Mouse (Mus musculus) brown adipose tissue, adult 24 weeks (tissue): ENCODE data around the gene Mab21l3. TPM values are rescaled to one million over a fixed set of nuclear protein-coding genes. Genes with fewer than 3 reads are reported as not detected.

Source experiments
- H3K27ac ChIP-seq: fragments of 200-500 bp; replicated peaks from 2 replicates; pipeline ENCODE4 v1.5.1; 2012; ENCODE audit warnings: low read depth, mild to moderate bottlenecking, low read length
- H3K4me1 ChIP-seq: fragments of 200-500 bp; 2 replicates; pipeline ENCODE4 v1.6.1; 2012; ENCODE audit warnings: low read length, mixed read lengths; ENCODE audit not compliant: control insufficient read depth, insufficient read depth, insufficient read length
- H3K4me3 ChIP-seq: fragments of 200-500 bp; 2 replicates; pipeline ENCODE4 v1.5.1; 2012; ENCODE audit warnings: low read depth, mild to moderate bottlenecking, low read length, moderate library complexity; ENCODE audit not compliant: insufficient read depth
- polyA plus RNA-seq: library from polyadenylated mRNA; stranded (reverse); fragments of >200 nt; gene quantifications from 2 replicates; pipeline ENCODE4 v1.2.4, GENCODE M21; 2012; ENCODE audit not compliant: missing spikeins, insufficient read depth, insufficient read length

Mab21l3 gene
- polyA plus RNA-seq = not detected in 2 replicates

DNA sequence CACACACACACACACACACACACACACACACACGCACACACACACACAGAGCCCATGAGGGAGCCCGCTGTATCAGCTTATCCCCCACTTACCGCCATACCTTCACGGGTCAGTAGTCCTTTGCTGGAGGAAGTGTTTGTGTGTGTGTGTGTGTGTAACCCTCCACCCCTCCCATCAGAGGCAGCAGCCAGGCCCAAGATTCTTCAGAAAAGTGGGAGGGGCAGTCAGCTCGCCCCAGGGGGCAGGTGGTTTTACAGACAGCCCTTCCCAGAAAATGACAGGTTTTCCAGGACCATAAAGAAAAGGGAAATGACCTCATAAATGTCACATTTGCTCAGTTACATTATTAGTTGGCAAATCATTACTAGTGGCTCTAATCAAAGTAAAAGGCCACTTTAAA, at the start of gene Mab21l3:
Gene Mab21l3, minus strand, starts transcription at position 144 of the 400 bp plus-strand sequence.
- H3K4me3 ChIP-seq = no peak within 1 kb of the TSS
- H3K4me1 ChIP-seq = no peaks in the 10 kb centered on the region
- H3K27ac ChIP-seq = no peak within 1 kb of the TSS

DNA sequence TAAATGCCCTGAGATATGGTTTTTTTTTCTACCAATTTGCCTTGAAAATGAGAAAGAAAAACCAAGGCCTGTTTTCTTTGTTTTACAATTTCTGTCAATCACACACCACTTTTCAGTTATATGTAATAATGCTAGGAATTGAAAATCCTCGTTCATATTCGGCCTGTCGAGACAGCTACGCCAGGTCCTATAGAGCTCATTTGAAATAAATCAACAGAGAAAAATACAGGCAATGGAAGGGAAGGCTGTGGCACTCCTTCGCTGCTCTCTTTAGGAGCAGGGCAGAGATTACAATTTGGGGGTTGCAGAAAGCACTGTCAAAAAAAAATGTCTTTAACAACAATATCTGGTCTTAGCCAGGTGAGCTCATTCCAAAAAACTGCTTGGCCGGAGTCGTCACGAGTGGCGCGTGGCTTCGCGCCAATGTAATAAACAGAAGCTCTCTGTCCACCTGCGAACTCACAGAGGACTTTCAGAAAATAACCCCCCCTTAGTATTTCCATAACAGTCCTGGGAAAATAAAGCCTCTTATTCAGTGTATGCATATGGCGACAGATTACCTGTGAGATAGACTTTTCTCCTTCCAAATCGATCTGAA, 48.7 kb upstream of the Mab21l3 start:
- no peaks in the 10 kb centered on the region; the same call in 1 of the 2 replicates for H3K4me1 ChIP-seq
- H3K4me3 ChIP-seq = no peak overlapping the region
- H3K27ac ChIP-seq = no peak overlapping the region

DNA sequence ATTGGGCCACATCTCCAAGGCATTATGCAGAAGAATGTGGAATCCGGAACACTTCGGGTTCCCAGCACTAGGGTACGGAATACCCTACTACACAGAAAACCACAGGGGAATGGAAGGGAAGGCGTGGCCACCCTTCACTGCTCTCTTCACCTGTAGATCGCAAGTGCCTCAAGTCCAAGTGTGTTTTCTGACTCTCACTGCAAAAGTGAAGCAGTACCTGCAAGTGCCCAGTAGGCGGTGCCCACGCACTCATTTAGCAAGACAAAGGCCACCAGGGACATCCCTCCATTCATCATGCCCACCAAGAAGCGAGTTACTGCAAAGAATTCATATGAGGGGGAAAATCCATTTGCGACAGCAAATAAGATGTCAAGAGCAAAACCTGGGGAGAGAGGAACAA, 48.1 kb upstream of the Mab21l3 start:
- Histone ChIP-seq H3K27ac (no peak overlapping the region), H3K4me3 (no peak overlapping the region), H3K4me1 (no peaks in the 10 kb centered on the region)

DNA sequence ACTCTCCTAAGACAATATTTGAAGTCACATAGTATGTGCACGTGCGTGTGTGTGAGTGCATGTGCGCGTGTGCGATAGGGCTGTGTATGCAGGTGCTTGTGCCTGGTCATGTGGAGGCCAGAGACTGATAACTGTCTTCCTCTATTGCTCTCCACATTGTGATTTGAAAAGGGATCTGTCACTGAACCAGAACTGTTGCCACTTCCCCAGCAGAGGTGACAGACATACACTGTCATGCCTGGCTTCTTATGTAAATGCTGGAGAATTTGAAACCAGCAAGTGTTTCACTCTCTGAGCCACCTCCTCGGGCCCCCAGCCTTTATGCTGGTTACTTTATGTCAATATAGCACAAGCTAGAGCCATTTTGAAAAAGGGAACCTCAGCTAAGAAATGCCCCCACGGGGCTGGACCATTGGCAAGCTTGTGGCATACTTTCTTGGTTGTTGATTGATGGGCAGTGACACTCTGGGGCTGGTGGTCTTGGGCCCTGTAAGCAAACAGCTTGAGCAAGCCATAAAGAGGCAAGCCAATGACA, 46.7 kb upstream of the Mab21l3 start:
- no peak overlapping the region for H3K4me3 ChIP-seq

DNA sequence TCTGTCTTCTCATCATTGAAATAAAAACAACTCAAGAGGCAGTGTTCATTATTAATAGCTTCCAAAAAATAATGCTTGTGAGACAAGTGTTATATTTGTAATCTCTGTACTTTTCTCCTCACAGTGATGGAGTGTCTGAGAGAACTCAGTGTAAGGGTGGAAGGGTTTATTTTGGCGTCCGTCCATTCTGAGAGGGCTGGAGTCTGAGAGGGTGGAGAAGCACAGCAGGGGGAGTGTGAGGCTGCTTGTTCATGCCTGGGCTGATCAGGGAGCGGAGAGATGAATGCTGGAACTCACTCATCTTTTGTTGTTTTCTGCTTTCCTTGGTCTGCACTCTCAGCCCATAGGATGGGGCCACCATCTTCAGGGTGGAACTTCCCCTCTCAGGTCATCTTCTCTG, 36.8 kb upstream of the Mab21l3 start:
- Histone ChIP-seq H3K4me3 (no peak overlapping the region), H3K4me1 (no peaks in the 10 kb centered on the region), H3K27ac (no peak overlapping the region)

More for the DNA sequence above, 46.7 kb upstream of the Mab21l3 start:
- Histone ChIP-seq H3K27ac (no peak overlapping the region), H3K4me1 (no peaks in the 10 kb centered on the region)

- Histone ChIP-seq H3K4me3 (no peak overlapping the region), H3K27ac (no peak overlapping the region), H3K4me1 (no peaks in the 10 kb centered on the region)
Observed at GRCm38 (mm10) chr3:101885041-101885440, 36.3 kb upstream of the Mab21l3 start.

GRCm38 (mm10) chr3:101883902-101884301, 35.1 kb upstream of the Mab21l3 start:
- no peak overlapping the region for H3K4me3 ChIP-seq
- no peaks in the 10 kb centered on the region for H3K4me1 ChIP-seq
- H3K27ac ChIP-seq = no peak overlapping the region

- Histone ChIP-seq H3K27ac (no peak overlapping the region), H3K4me1 (no peaks in the 10 kb centered on the region)
Observed at GRCm38 (mm10) chr3:101881721-101882120, 33.0 kb upstream of the Mab21l3 start.

GRCm38 (mm10) chr3:101880818-101881217, 32.1 kb upstream of the Mab21l3 start:
- Histone ChIP-seq H3K4me3 (no peak overlapping the region), H3K27ac (no peak overlapping the region), H3K4me1 (no peaks in the 10 kb centered on the region)

More at GRCm38 (mm10) chr3:101881721-101882120, 33.0 kb upstream of the Mab21l3 start:
- no peak overlapping the region for H3K4me3 ChIP-seq

GRCm38 (mm10) chr3:101878136-101878535, 29.4 kb upstream of the Mab21l3 start:
- no peaks in the 10 kb centered on the region for H3K4me1 ChIP-seq

GRCm38 (mm10) chr3:101876459-101877285, 27.9 kb upstream of the Mab21l3 start:
- peak overlapping the region; percentile 42; the same call in 1 of the 2 replicates for H3K27ac ChIP-seq
- no peak overlapping the region for H3K4me3 ChIP-seq
- no peaks in the 10 kb centered on the region for H3K4me1 ChIP-seq

More at GRCm38 (mm10) chr3:101878136-101878535, 29.4 kb upstream of the Mab21l3 start:
- H3K4me3 ChIP-seq = no peak overlapping the region
- H3K27ac ChIP-seq = no peak overlapping the region

GRCm38 (mm10) chr3:101875258-101875920, 26.6 kb upstream of the Mab21l3 start:
- H3K4me3 ChIP-seq = no peak overlapping the region
- H3K4me1 ChIP-seq = no peaks in the 10 kb centered on the region
- peak overlapping the region; percentile 61; the same call in 1 of the 2 replicates for H3K27ac ChIP-seq

DNA sequence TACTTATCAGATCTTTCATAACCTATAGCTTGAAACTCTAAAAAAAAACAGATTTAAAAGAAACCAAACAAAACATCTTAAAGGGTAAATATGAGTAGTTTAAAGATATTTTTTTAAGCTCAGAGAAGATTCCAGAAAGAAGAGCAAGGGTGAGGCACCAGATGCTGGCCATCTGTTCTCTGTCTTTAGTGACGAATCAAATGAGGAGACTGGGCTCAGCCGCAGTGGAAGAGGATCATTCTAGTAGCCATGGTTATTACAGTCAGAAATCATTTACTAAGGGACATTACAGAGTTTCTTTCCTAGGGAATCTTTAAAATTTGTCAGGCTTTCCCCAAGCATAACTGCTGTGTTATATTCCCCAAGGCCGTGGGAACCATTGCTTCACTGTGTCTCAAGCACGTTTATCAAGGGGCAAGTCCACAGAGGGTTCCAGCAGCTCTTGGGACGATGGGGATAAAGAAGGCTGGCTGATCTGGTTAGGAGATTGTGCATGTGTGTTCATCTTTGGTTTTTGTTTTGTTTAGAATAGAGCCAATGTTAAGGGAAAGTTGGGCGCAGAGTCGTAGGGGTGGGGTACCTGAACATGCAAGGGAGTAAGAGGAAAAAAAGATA, 24.4 kb upstream of the Mab21l3 start:
- Histone ChIP-seq H3K4me1 (no peaks in the 10 kb centered on the region), H3K27ac (no peak overlapping the region), H3K4me3 (no peak overlapping the region)

- no peaks in the 10 kb centered on the region for H3K4me1 ChIP-seq
Observed at GRCm38 (mm10) chr3:101871951-101872350, 23.2 kb upstream of the Mab21l3 start.

GRCm38 (mm10) chr3:101867001-101867421, 18.3 kb upstream of the Mab21l3 start:
- no peaks in the 10 kb centered on the region for H3K4me1 ChIP-seq
- no peak overlapping the region for H3K4me3 ChIP-seq
- no peak overlapping the region for H3K27ac ChIP-seq

More at GRCm38 (mm10) chr3:101871951-101872350, 23.2 kb upstream of the Mab21l3 start:
- Histone ChIP-seq H3K4me3 (no peak overlapping the region), H3K27ac (no peak overlapping the region)
